Mouse (Mus musculus): ENCODE measurements around the gene Sgk1.
"Not testable (repeated sequence)": the region's sequence is repeated elsewhere in the genome, so short reads cannot be mapped to it uniquely, and the experiment has no call there.

Sgk1 gene

GRCm38 (mm10) chr10:21868221-21868620 is 13.8 kb upstream of the Sgk1 start:
- no peak for DNase-seq (ENCODE audit: low spot score)

GRCm38 (mm10) chr10:21868623-21869022 is 13.4 kb upstream of the Sgk1 start:
- DNase-seq (ENCODE audit: low spot score) = no peak

- DNase-seq (ENCODE audit: low spot score) = no peak
These were observed 174 bp upstream of the Sgk1 start for GRCm38 (mm10) chr10:21881837-21882183.

GRCm38 (mm10) chr10:21883587-21883986 is 1.6 kb downstream of the Sgk1 start:
- no peak for DNase-seq (ENCODE audit: low spot score)

GRCm38 (mm10) chr10:21884534-21884933 is 2.5 kb downstream of the Sgk1 start:
- DNase-seq (ENCODE audit: low spot score) = no peak

- DNase-seq (ENCODE audit: low spot score) = no peak
These were observed 7.3 kb downstream of the Sgk1 start for GRCm38 (mm10) chr10:21889141-21889765.

- DNase-seq (ENCODE audit: low spot score) = no peak
These were observed 8.3 kb downstream of the Sgk1 start for GRCm38 (mm10) chr10:21890293-21890692.

- DNase-seq (ENCODE audit: low spot score) = no peak
These were observed 9.5 kb downstream of the Sgk1 start for GRCm38 (mm10) chr10:21891442-21891841.

- DNase-seq (ENCODE audit: low spot score) = no peak
These were observed 10.1 kb downstream of the Sgk1 start for GRCm38 (mm10) chr10:21892104-21892503.

- DNase-seq (ENCODE audit: low spot score) = no peak
These were observed 16.4 kb downstream of the Sgk1 start for GRCm38 (mm10) chr10:21898417-21898816.

- not testable (repeated sequence) for DNase-seq (ENCODE audit: low spot score)
These were observed 16.9 kb downstream of the Sgk1 start for GRCm38 (mm10) chr10:21898851-21899250.

GRCm38 (mm10) chr10:21899397-21899796 is 17.4 kb downstream of the Sgk1 start:
- no peak for DNase-seq (ENCODE audit: low spot score)

GRCm38 (mm10) chr10:21902152-21903140 is 20.5 kb downstream of the Sgk1 start:
- DNase-seq (ENCODE audit: low spot score) = no peak

GRCm38 (mm10) chr10:21904151-21904550 is 22.2 kb downstream of the Sgk1 start:
- DNase-seq (ENCODE audit: low spot score) = no peak

GRCm38 (mm10) chr10:21905616-21906015 is 23.6 kb downstream of the Sgk1 start:
- no peak for DNase-seq (ENCODE audit: low spot score)

- no peak for DNase-seq (ENCODE audit: low spot score)
These were observed 25.0 kb downstream of the Sgk1 start for GRCm38 (mm10) chr10:21906894-21907446.

GRCm38 (mm10) chr10:21907784-21908183 is 25.8 kb downstream of the Sgk1 start:
- no peak for DNase-seq (ENCODE audit: low spot score)

GRCm38 (mm10) chr10:21908686-21909085 is 26.7 kb downstream of the Sgk1 start:
- no peak for DNase-seq (ENCODE audit: low spot score)

- DNase-seq (ENCODE audit: low spot score) = no peak
These were observed 28.4 kb downstream of the Sgk1 start for GRCm38 (mm10) chr10:21910334-21910733.

- DNase-seq (ENCODE audit: low spot score) = no peak
These were observed 29.4 kb downstream of the Sgk1 start for GRCm38 (mm10) chr10:21911303-21911947.

- no peak for DNase-seq (ENCODE audit: low spot score)
These were observed 32.8 kb downstream of the Sgk1 start for GRCm38 (mm10) chr10:21914751-21915150.

GRCm38 (mm10) chr10:21916301-21917071 is 34.5 kb downstream of the Sgk1 start:
- DNase-seq (ENCODE audit: low spot score) = no peak

All from c-Kit-positive CD71-positive TER-119-positive erythroid progenitor cells, embryonic 14.5 days (primary cell).